Mouse (Mus musculus) liver, embryonic 14.5 days (tissue): Measurements from ENCODE around the gene Psors1c2. TPM values are rescaled to one million over a fixed set of nuclear protein-coding genes. Genes with fewer than 3 reads are reported as not detected.

Experiments used
- ATAC-seq: fragments of 200-750 bp; cut with Nextera tagmentation; 2 replicates; pipeline ENCODE4 v1.8.0; 2017; ENCODE audit warnings: moderate number of reproducible peaks, mild to moderate bottlenecking, moderate library complexity; ENCODE audit not compliant: insufficient read depth
- DNase-seq, 3 experiments: peaks; one replicate each; pipeline ENCODE4 v3.0.0-alpha.2; 2012 to 2013; ENCODE audit warnings: low read depth in 3 of 3, low spot score in 3 of 3
- H3K27ac ChIP-seq: fragments of 300-500 bp; sonication (generic); 2 replicates; pipeline ENCODE4 v1.5.1; 2014; ENCODE audit warnings: moderate library complexity, mild to moderate bottlenecking, control low read depth, inconsistent platforms
- H3K27me3 ChIP-seq: fragments of 300-500 bp; sonication (generic); 2 replicates; pipeline ENCODE4 v1.6.1; 2014; ENCODE audit warnings: mild to moderate bottlenecking, low read length, moderate library complexity; ENCODE audit not compliant: control insufficient read depth, insufficient read depth
- H3K36me3 ChIP-seq: fragments of 300-500 bp; sonication (generic); replicated peaks from 2 replicates; pipeline ENCODE4 v1.6.1; 2014; ENCODE audit warnings: low read depth; ENCODE audit not compliant: control insufficient read depth, insufficient read depth
- H3K4me1 ChIP-seq, 2 experiments: fragments of 200-500 bp in 1 of 2; fragments of 300-500 bp in 1 of 2; sonication (generic) in 1 of 2; replicated peaks; 2 replicates each; pipeline ENCODE4 v1.6.1; 2012 to 2014; ENCODE audit warnings: antibody characterized with exemption in 1 of 2, inconsistent platforms in 1 of 2, low read length in 1 of 2; ENCODE audit not compliant: control insufficient read depth in 2 of 2, insufficient read depth in 2 of 2
- H3K4me2 ChIP-seq: fragments of 300-500 bp; sonication (generic); 2 replicates; pipeline ENCODE4 v1.6.1; 2014; ENCODE audit warnings: low read depth, mild to moderate bottlenecking, control low read depth, moderate library complexity
- H3K4me3 ChIP-seq, 2 experiments: fragments of 200-500 bp in 1 of 2; fragments of 300-500 bp in 1 of 2; sonication (generic) in 1 of 2; 2 replicates each; pipeline ENCODE4 v1.5.1; 2012 to 2014; ENCODE audit warnings: low read depth in 2 of 2, low read length in 2 of 2, mild to moderate bottlenecking in 2 of 2, control low read depth in 1 of 2, inconsistent platforms in 1 of 2, moderate library complexity in 1 of 2; ENCODE audit not compliant: insufficient read depth in 1 of 2
- H3K9ac ChIP-seq: fragments of 300-500 bp; sonication (generic); replicated peaks from 2 replicates; pipeline ENCODE4 v1.6.1; 2014; ENCODE audit warnings: mild to moderate bottlenecking, control low read depth, moderate library complexity
- H3K9me3 ChIP-seq: fragments of 300-500 bp; sonication (generic); 2 replicates; pipeline ENCODE4 v1.6.1; 2016; ENCODE audit warnings: low read length, mixed read lengths; ENCODE audit not compliant: control insufficient read depth
- CTCF ChIP-seq: IDR thresholded peaks from 2 replicates; pipeline ENCODE4 v1.5.1; 2016; ENCODE audit warnings: antibody characterized with exemption, low read depth, control low read depth
- EP300 ChIP-seq: IDR thresholded peaks from 2 replicates; pipeline ENCODE4 v1.6.1; 2016; ENCODE audit warnings: antibody characterized with exemption, low read depth
- WGBS: fragments of 180-500 bp; shearing (Covaris S2); extraction: QIAGEN DNeasy Blood & Tissue Kit; methylation state at CpG from one replicate; pipeline ENCODE4 v1.1.7; 2014; ENCODE audit not compliant: insufficient replicate concordance; 5-methylcytosine and 5-hydroxymethylcytosine counted together
- polyA plus RNA-seq, 2 experiments: library from polyadenylated mRNA; depleted of rRNA in 1 of 2; stranded (reverse) in 1 of 2; unstranded in 1 of 2; fragments of >200 nt; fragmentation: Nextera tagmentation in 1 of 2; extraction: Ambion mirVana in 1 of 2; gene quantifications; 2 replicates each; pipeline versions ENCODE4 v1.2.1 to v1.2.3; 2012 to 2014

The Psors1c2 gene
- polyA plus RNA-seq, 2 experiments = 0.09 TPM; not detected in 1

DNA sequence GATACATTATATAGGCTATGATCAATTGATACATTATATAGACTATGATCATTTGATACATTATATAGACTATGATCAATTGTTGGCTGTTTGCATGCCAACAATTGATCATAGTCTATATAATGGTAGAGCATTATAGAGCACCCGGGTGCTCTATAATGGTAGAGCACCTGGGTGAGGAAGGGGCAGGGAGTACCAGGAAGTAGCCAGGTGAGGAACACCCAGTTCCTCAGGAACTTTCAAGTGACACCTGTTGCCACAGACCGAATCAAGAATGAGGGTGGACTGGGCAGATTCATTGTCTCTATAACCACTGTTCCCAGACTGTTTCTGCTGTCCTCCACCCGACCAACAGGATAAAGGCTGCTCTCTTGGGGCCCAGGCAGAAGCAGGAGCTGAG is 34.1 kb downstream of the Psors1c2 start, which contains the start of gene 2300002M23Rik:
TSS of gene 2300002M23Rik (plus strand) at position 301 of the 400 bp plus-strand sequence.
- no peak for DNase-seq
- ATAC-seq = no peak
- Histone ChIP-seq H3K27me3 (peaks cover 10% of the 10 kb centered on the region), H3K4me3 (no peak within 1 kb of the TSS), H3K36me3 (no peaks in the 10 kb centered on the region), H3K4me1 (no peaks in the 10 kb centered on the region), H3K9me3 (no peaks in the 10 kb centered on the region), H3K9ac (no peak within 1 kb of the TSS), H3K4me2 (no peak within 1 kb of the TSS), H3K27ac (no peak within 1 kb of the TSS)
- WGBS = 34% methylated on average over 3 of the region's 3 CpGs
- TF ChIP-seq CTCF (no peak), EP300 (no peak)

DNA sequence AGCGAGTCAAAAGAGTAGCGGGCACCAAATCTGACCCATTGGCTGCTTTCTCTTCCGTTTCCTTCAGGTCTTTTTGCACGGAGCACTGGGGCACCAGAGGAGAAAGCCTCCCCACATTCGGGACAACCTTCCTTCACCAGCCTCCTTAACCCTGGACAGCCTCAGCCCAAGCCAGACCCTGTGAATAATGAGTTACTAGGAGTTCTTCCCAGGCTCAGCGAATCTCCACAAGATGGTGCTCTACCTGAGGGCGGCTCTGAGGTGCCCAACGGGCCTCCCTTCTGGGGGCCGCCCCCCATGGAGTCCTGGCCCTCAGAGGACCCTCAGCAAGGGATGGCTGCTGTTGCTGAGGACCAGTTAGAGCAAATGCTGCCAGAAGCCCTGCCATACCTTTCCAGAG is 34.8 kb downstream of the Psors1c2 start:
- DNase-seq = no peak
- TF ChIP-seq CTCF (no peak), EP300 (no peak)
- H3K36me3 ChIP-seq = no peaks in the 10 kb centered on the region
- no peak overlapping the region for H3K4me2 ChIP-seq
- no peak overlapping the region for H3K4me3 ChIP-seq
- no peaks in the 10 kb centered on the region for H3K4me1 ChIP-seq
- ATAC-seq = no peak
- H3K9ac ChIP-seq = no peak overlapping the region
- H3K9me3 ChIP-seq = no peaks in the 10 kb centered on the region
- no peak overlapping the region for H3K27ac ChIP-seq
- H3K27me3 ChIP-seq = peaks cover 10% of the 10 kb centered on the region
- 17% methylated on average over 9 of the region's 9 CpGs for WGBS

DNA sequence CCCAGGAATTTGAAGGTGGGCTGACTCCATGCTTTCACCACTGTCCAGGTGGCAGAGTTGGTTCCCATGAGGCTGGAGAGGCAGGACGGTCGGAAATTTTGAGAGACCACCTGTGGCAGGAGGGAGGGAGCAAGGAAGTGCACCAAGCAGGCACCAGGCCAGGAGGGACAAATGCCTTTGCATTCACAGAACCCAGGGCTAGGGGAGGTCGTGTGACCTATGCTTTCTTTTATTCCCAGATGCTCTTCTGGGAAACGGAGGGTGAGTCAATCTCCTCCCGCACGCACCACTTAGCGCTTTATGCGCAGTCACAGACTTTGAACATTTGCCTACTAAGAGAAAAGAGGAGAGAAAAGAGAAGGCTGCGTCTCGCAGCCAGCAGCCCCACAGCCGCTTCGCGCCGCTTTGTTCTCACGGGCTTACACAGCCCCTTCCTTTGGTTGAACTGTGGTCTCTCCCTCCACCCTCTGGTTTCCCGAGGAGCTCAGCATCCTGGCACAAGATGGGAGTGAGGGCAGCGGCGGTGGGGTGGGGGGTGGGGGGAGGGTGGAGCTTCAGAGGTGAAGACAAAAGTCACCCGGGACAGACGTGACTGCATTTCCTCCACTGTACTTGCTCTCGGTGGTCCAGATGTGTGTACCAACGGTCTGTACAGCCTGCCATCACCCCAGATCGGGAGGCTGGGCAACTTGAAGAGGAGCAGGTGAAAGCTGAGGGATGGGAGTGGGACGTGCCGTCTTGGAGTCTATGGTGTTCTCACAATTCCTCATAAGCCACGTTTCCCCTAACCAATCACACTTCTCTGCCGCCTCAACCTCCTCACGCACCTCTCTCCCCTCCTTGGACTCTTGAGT is 36.3 kb downstream of the Psors1c2 start:
- Histone ChIP-seq H3K27ac (no peak overlapping the region), H3K4me2 (no peak overlapping the region), H3K9me3 (no peaks in the 10 kb centered on the region), H3K4me1 (no peaks in the 10 kb centered on the region), H3K36me3 (no peaks in the 10 kb centered on the region), H3K4me3 (no peak overlapping the region), H3K9ac (no peak overlapping the region), H3K27me3 (peaks cover 10% of the 10 kb centered on the region)
- DNase-seq = no peak
- TF ChIP-seq EP300 = no peak
- TF ChIP-seq CTCF = no peak
- ATAC-seq = no peak
- WGBS = 7% methylated on average over 28 of the region's 28 CpGs

DNA sequence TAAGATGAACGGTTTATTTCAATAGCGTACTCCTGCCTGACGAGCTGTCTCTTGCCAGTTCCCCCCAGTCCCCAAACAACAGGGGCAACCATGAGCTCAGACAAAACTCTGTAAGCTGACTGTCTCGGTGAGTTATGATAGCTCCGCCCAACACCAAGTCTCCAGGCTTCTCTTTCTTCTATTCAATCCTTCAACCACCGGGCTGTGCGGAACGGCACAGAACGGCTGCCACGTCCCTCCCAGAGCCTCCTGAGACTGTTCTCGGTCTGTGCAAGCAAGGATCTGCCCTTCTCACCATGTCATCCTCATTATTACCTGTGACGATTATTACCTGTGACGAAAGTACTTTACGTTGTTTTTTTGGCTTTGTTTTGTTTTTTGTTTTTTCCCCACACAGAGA is 37.8 kb downstream of the Psors1c2 start:
- Histone ChIP-seq H3K4me3 (no peak overlapping the region), H3K4me2 (no peak overlapping the region), H3K9me3 (no peaks in the 10 kb centered on the region), H3K9ac (no peak overlapping the region), H3K36me3 (no peaks in the 10 kb centered on the region), H3K4me1 (no peaks in the 10 kb centered on the region), H3K27ac (no peak overlapping the region), H3K27me3 (peaks cover 10% of the 10 kb centered on the region)
- DNase-seq (no peak), ATAC-seq (no peak)
- 66% methylated on average over 14 of the region's 14 CpGs for WGBS
- TF ChIP-seq EP300 (no peak), CTCF (no peak)

DNA sequence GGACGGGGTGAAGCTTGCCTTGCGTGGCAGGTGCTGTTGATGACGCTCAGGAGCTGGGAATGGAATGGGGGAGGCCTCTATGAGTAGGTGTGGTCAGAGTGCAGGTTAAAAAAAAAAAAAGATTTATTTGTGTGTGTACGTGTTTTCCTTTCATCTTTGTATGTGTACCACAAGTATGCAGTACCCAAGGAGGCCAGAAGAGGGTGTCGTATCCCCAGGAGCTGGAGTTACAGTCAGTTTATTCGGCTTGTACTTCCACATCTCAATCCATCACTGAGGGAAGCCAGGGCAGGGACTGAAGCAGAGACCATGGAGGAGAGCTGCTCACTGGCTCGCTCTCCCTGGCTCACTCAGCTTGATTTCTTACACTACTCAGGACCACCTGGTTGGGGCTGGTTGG is 38.5 kb downstream of the Psors1c2 start:
- TF ChIP-seq EP300 = no peak
- TF ChIP-seq CTCF = peak; percentile 31; the same call in 1 of the 2 replicates
- ATAC-seq = no peak
- H3K27ac ChIP-seq = no peak overlapping the region
- no peaks in the 10 kb centered on the region for H3K4me1 ChIP-seq
- no peaks in the 10 kb centered on the region for H3K36me3 ChIP-seq
- no peak overlapping the region for H3K4me2 ChIP-seq
- DNase-seq = no peak
- WGBS = 70% methylated on average over 7 of the region's 7 CpGs
- peaks cover 10% of the 10 kb centered on the region for H3K27me3 ChIP-seq
- no peaks in the 10 kb centered on the region for H3K9me3 ChIP-seq
- H3K4me3 ChIP-seq = no peak overlapping the region
- H3K9ac ChIP-seq = no peak overlapping the region
